Mouse (Mus musculus) left cerebral cortex, adult 11 months (tissue): ENCODE results near the gene Tubg1.

Experiments used
- DNase-seq: peaks from one replicate; pipeline ENCODE4 v3.0.0; 2022; ENCODE audit warnings: low spot score

Gene Tubg1

DNA sequence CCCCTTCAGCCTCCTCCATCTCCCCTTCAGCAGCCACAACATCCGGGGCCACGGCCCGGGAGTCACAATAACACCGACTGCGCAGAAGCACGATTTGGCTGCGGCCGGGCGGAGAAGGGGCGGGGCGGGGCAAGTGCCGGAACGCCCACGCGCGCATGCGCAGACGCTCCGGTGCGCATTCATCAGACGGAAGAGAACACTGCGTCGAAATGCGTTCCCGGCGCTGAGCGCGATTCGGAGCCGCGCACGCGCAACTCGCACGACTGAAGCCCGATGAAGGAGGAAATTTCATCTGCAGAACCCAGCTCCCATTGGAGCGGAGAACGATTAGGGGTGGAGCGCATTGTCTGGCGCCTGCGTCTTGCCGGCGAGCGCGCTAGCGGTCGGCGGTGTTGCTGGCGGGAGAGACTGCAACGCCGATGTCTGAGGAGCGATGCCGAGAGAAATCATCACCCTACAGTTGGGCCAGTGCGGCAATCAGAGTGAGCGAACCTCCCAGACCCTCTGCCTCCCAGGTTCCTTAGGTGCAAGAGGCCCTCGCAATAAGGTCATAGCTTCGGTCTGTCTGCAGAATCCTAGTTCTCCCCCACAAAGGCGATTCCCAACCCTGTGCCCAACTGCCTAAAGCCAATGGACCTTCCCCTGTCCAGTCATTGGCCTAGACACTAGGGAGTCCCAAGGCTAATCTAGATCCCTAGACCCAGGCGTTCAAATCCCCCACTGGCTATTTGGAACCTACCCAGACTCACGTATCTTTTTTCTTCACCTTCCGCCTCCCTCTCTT is at the start of gene Tubg1, which contains the start of gene Retreg3:
Gene Tubg1, plus strand, starts transcription at position 178 of the 784 bp plus-strand sequence.
Gene Retreg3, minus strand, starts transcription at position 133 of the 784 bp plus-strand sequence.
- peak; percentile 99 for DNase-seq

DNA sequence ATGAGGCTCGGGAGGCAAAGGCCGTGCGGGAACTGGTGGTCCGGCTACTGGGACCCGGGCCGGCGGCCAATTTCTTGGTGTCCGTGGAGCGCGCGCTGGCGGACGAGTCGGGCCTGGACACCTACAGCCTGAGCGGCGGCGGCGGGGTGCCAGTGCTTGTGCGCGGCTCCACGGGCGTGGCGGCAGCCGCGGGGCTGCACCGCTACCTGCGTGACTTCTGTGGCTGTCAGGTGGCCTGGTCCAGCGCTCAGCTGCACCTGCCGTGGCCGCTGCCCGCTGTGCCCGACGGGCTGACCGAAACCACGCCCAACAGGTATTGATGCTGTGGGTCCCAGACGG is 49.6 kb upstream of the Tubg1 start:
- DNase-seq, result no peak

DNA sequence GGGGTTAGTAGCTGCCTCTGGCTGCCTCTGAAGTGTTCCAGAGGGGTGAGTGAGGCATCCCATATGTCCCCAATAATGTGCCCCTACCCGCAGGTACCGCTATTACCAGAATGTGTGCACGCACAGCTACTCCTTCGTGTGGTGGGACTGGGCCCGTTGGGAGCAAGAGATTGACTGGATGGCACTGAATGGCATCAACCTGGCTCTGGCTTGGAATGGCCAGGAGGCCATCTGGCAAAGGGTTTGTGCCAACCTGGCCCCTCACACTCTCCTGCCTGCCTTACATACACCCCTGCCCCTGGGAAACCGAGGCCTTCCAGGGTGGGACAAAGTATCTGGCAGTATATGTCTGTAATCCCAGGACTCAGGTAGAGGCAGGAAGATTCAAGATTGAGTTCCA is 48.8 kb upstream of the Tubg1 start:
- DNase-seq, result no peak

DNA sequence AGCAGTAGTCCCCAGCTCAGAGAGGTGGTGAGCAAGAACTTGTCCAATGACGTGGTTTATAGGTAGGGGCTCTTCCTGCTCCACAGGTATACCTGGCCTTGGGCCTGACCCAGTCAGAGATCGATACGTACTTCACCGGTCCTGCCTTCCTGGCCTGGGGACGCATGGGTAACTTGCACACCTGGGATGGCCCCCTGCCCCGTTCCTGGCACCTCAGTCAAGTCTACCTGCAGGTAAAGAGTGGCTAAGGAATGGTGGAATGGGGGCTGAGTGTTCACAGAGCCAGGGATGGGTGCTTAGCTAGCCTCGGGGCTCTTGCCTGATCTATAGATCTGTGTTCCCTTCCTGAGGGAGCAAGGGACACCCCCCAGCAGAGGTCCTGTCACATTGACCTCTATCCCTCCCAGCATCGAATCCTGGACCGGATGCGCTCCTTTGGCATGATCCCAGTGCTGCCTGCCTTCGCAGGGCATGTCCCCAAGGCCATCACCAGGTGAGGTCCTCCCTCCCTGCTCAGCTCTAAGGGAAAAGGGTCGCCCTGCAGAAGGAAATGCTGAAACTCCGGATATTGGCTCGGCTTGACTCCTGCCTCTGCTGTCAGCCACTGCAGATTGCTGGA is 47.8 kb upstream of the Tubg1 start:
- no peak for DNase-seq

DNA sequence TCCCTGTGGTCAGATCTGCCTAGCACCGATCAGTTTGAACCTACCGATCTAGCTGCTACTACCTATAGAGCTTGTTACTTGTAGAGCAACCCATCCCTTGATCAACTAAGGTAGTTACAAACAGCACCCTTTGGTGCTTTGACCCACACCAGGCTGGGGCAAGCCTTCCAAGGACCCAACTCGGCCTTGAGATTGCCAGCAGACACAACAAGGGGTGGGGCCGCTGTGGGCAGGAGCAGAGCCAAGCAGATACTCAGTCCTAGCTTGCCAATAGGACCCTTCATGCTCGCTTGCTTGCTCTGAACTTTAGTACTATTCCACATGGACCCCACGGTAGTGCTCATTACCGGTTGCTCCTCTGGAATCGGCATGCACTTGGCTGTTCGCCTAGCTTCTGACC is 41.6 kb upstream of the Tubg1 start, which contains the start of gene Hsd17b1:
Gene Hsd17b1, plus strand, starts transcription at position 291 of the 400 bp plus-strand sequence.
- no peak for DNase-seq

DNA sequence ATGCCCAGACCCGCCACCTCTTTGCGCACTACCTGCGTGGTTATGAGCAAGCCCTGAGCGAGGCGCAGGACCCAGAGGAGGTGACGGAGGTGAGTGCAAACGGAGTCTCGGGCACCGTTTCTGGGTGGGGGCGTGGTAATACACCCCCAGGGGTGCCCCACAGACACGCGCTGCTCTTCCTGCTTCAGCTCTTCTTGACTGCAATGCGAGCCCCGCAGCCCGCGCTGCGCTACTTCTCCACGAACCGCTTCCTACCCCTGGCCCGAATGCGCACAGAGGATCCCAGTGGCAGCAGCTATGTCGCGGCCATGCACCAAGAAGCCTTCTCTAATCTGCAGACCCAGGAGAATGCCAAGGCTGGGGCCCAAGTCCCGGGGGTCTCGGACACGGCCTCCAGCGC is 40.0 kb upstream of the Tubg1 start:
- DNase-seq, result no peak

DNA sequence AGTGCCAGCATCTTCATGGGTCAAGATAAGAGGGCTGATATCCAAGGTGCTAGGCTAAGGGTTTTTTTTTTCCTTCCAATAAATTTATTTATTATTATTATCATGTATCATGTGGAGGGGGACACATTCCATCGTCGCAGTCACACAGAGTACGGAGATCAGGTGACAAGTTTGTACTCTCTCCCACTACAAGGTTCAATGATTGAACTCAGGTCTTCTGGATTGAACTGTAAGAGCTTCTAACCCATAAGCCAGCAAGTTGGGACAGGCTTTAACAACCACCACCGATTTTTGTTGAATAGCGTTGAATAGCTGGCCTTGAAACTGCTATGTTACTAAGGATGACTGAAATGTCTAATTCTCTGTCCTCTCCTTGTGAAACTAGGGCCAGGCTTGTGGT is 39.3 kb upstream of the Tubg1 start:
- no peak for DNase-seq

DNA sequence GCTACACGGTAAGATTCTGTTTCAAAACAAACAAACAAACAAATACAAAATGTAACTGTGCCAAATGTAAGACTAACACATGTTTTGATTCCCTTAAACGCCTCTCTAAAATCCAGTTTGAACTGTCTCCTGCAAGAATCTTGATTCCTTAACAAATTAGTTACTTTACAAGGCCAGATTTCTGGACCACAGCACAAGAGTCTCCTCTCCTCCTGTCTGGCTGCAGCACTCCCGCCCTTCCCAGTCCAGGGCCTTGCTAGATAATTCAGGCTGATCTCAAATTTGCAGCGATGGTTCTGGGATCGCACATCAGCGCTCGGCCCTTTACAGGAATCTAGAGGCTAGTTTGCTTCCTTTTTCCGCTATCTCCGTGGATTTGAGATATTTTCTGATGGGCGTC is 38.1 kb upstream of the Tubg1 start:
- DNase-seq, result no peak

DNA sequence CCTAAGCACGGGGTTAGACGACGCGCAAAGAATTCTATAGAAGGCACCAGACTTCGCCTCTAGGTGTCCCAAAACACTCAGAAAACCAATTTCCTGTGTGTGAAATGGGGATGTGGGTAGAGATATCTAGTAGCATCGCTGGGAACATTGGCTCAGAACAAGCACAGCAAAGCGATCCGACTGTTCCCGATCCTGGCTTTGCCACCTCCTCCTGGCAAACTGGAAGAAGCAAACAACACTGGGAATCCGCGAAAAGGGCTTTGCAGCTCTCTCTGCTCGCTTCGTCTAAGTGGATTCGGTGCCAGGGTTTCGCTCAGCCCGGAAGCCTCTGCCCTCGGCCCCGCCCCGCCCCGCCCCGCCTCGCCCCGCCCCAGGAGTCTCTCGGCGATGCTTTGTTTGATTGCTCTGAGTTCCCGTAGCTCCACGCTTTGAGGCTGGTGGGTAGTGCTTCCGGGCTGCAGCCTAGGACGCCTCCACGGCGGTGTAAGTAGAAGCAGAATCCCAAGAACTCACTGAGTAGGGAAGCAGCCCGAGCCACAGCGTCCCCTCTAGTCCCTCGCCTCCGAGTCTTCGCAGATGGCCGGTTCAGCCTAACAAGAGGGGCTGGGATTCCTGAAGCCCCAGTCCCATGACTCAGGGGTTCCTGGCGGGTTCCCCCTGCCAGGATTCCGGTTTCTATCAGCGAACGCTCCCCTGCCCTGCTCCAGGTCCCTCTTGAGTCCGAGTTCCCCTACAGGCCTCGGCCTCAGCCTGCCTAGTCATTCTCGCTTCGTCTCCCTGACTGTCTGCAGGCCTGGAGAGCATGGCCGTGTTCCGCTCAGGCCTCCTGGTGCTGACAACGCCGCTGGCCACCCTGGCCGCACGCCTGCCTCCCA is 37.3 kb upstream of the Tubg1 start, which contains the start of gene Coasy:
Gene Coasy, plus strand, starts transcription at position 358 of the 875 bp plus-strand sequence.
- DNase-seq, result peak; percentile 79

DNA sequence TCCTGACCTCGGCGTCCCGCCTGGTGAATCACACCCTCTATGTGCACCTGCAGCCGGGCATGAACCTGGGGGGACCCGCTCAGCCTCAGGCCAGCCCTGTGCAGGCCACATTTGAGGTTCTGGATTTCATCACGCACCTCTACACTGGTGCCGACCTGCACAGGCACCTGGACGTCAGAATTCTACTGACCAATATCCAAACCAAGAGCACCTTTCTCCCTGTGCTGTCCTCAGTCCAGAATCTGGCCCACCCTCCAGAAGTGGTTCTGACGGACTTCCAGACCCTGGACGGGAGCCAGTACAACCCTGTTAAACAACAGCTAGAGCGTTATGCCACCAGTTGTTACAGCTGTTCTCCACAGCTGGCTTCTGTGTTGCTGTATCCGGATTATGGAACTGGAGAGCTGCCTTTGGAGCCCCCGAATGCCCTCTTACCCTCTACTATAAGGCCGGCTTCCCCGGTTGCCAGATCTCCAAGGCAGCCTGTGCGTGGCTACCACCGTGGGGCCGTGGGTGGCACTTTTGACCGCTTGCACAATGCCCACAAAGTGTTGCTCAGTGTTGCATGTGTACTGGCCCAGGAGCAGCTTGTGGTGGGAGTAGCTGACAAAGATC is 36.5 kb upstream of the Tubg1 start:
- no peak for DNase-seq

DNA sequence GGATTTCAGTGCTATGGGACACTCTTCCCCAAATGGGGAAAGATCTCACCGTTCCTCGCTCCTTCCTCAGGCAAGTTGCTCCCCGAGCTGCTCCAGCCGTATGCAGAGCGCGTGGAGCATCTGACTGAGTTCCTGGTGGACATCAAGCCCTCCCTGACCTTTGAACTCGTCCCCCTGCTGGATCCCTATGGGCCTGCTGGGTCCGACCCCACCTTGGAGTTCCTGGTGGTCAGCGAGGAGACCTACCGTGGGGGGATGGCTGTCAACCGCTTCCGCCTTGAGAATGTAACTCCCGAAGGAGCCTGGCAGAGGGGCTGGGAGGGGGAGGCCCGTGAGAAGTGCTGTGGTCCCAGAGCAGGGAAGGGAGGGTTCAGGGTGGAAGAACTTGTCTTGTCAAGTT is 35.5 kb upstream of the Tubg1 start:
- no peak for DNase-seq

DNA sequence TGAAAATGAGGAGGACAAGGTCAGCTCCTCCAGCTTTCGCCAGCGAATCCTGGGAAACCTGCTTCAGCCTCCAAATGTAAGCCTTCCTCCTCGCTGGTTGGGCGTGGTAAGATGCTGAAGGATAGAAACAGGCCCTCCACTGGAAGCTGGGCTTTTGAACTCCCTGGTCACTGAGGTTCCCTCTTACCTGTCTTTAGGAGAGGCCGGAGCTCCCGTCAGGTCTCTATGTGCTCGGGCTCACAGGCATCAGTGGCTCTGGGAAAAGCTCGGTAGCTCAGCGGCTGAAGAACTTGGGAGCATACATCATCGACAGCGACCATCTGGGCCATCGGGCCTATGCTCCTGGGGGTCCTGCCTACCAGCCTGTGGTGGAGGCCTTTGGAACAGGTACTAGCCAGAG is 34.9 kb upstream of the Tubg1 start:
- no peak for DNase-seq

DNA sequence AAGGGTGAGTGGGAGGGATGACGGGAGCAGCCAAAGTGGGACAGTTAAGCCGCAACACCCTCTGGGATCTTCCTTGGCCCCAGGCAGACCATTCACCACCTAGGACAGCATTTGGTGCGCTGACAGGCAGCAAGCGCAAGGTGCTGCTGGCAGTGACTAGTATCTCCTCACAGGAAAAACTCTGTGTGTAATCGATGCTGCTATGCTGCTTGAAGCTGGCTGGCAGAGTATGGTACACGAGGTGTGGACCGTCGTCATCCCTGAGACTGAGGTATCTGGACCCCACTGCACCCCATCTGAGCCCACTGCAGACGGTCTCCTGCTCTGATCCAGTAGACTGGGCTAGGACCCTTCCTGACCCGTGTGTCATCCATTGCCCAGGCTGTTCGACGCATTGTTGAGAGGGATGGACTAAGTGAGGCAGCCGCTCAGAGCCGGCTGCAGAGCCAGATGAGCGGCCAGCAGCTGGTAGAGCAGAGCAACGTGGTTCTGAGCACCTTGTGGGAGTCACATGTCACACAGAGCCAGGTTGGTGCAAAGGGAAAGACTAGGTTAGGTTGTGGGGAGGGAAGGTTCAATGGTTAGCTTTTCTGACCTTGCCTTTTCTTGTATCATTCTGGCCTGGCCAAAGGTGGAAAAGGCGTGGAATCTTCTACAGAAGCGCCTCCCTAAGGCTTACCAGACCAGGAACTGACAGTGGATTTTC is 34.0 kb upstream of the Tubg1 start:
- no peak for DNase-seq

DNA sequence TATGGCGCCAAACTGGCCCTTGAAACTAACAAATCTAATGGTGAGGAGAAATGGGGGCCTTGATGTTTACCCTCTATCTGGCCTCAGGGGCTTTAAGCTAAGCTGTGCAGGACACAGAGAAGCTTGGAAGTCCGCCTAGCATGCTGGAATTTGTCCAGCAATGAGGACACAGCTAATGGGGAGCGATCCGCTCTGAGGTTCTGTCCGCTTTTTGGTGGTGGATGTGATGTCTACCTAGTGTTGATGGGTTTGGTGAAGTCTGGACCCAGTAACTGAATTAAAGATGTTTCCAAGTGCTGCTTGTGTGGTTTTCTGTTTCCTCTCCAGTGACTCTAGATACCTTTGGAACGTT is 33.4 kb upstream of the Tubg1 start:
- DNase-seq, result no peak

DNA sequence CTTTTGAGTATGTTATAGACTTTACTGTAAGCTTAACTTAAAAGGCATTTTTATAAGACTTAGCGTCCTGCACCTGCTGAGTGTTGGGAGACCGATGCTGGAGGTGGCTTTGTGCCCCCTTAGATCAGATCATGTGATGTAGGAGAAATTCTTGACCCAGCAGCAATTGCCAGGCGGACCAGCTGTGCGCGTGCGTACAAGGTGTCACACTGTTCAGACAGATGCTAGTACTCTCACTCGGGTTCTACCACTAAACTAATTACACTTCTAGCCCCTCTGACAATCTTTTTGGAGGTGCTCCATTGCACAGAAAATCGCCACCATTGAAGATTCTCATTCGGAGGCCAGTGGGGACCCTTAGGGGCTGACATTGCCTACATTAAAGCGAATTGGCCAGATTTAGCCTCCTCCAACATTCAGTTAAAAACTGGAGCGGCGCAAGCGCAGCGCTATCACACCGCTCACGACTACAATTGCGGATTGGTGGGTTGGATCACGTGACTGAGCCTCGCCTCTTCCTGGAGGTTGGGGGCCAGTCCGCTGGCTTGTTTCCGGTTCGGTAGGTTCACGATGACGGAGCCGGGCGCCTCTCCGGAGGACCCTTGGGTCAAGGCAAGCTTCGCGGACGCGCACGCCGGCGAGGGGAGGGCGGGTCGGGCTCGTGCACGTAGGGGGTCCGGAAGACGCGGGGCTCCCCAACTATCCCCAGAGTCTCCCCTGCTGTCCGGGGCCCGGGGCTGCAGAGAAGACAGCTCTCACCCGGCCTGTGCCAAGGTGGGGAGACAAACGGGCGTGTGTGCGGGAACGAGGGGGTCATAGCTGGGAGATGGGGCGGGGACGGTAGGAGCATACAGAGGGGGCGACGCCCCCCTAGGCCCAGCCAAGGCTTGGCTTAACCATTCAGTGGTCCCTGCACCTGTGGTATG is 32.7 kb upstream of the Tubg1 start, which contains the start of gene Mlx:
Gene Mlx, plus strand, starts transcription at position 522 of the 926 bp plus-strand sequence.
- DNase-seq, result peak; percentile 90

DNA sequence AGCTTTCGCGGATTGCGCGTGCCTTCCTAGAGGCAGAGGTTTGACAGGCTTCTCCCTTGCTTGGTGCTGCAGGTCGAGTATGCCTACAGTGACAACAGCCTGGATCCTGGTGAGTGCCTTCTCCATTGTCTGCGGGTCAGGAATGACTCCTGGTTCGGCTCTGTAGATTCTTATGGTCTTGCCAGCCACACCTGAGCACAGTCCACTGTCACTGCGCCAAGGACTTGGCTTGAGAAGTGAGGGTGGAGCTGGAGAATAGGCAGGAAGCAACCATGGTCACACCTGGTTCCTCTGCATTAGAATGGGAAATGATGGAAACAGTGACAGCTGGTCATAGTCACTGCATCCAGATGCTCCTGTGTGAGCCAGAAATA is 32.1 kb upstream of the Tubg1 start:
- DNase-seq, result no peak

DNA sequence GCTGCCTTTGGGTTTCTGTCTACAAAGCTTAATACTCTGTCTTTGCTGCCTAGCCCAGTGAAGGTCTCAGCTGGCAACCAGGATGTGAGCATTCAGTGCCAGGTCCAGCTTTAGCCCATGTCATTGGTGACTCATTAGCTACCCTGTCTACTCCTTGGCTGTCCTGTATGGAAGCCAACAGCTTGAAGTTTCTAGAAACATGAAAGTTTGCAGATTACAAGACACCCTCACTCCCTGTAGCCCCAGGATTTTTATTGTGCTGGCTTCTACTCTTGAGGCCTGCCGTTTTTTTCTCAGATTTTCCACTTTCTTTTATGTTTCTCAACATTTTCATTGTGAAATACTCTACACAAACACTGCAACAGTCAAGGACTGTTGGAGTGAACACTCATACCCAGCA is 29.8 kb upstream of the Tubg1 start:
- DNase-seq, result no peak

DNA sequence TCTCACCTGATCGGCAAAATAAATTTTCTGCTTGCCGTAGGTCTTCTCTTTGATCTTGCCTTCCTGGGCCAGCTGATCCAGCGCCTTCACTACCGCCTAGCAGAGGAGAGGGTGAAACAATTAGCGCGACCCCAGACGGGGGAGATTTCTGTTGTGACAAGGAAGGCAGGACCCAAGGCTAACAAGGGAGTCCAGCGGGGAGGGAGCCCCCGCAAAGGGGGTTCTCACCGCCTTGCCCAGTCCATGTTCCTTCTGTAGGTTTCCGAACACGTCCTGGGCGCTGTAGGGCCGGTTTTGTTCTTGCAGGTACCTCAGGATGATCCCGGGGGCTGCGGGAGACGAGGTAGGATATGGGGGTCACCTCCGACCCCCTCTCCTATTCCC is 24.8 kb upstream of the Tubg1 start:
- DNase-seq, result no peak

DNA sequence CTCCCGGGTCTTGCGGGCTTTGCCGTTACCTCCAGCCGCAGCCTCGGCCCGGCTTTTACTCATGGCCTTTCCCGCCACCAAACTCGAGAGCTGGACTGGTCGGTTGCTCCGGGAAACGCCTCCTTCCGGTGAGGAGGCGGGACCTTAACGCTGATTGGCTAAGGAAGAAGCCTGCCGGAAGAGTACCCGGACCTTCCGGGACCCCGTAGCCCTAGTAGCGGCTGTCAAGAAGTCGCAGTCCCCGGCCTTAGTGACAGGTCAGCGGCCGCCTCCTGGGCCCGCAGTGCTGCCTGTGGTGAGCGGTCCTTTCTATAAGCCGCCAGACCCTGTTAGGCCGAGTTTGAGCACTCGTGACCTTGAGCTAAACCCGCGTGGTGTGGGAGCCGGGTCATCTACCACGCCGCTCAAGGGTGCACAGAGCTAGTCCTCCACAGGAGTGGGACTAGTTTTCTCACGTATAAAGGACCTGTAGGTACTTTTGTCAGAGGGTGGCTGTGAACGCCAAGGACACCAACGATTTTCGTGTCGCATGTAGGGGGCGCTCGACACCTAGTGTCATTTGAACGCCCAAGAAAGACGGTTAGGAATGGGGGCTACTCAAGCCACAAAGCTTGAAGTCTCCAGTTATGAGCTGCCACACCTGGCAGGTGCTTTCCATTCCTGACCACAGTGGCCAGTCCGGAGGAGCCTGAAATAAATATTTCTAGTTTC is 24.3 kb upstream of the Tubg1 start, which contains the start of gene Psmc3ip:
Gene Psmc3ip, minus strand, starts transcription at position 123 of the 711 bp plus-strand sequence.
- DNase-seq, result peak; percentile 91

DNA sequence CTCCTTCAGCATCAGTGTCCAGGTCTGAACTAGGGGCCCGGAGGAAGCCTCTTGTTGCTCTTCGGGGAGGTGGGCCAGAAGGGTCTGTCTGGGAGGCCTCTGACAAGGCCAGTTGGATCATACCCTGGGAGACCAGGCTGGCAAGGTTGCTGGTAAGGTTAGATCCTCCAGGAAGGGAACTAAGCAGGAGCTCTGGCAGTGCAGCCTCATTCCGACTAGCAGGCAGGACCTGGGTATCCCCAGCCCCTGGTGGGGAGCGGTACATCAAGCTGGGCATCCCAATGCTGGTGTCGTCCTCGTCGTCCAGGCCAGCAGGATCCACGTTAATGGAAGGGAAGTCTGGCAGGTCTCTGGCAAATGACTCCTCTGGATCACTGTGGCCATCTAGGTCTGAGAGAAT is 21.5 kb upstream of the Tubg1 start:
- no peak for DNase-seq
